ENCODE assay signal across 25 mouse cellular contexts in the genomic region with DNA sequence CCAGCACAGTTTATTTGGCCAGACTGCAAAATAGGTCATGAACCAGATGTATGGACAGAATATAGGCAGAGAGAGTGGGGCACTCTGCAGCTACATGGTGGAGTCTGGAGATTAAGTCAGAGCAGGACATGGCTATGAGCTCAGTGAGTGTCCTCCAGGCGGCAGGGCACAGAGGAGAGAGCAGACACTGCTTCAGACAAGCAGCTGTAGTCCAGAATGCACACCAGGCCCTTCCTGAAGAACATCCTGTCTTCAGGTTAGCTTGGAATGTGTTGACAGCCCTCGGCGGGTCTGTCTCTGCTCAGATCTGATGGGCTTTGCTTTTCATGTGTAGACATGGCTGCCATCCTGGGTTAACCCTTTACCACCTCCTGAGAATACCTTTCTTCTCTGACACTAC.
DNase-seq lines count a peak whose midpoint lies in the region; ATAC-seq lines count a peak whose summit lies in the region.
"Had no signal": no experiment of that assay in that cellular context is flagged by ENCODE, and none has a peak within 500 bp of the region (broad histone marks: within the 10 kb centered on the region; RNA-seq: fewer than 3 reads in every experiment).

No protein-coding gene starts in this region.

- 0 out of 2 replicates have a peak overlapping the region, but pooled peaks have one; percentile 24 for H3K27ac ChIP-seq in heart, embryonic 15.5 days
- no peak overlapping the region for H3K27ac ChIP-seq in midbrain, embryonic 13.5 days
- H3K27ac ChIP-seq: intestine, embryonic 15.5 days; limb, embryonic 12.5 days; midbrain, embryonic 10.5 days; stomach, embryonic 15.5 days had no signal

- H3K27me3 ChIP-seq in heart, embryonic 15.5 days: no peaks in the 10 kb centered on the region
- H3K27me3 ChIP-seq in midbrain, embryonic 13.5 days: no peaks in the 10 kb centered on the region
- H3K27me3 ChIP-seq: intestine, embryonic 15.5 days; limb, embryonic 12.5 days; stomach, embryonic 15.5 days had no signal

- WGBS in heart, embryonic 15.5 days: 18% methylated on average over 3 of the region's 3 CpGs
- 78% methylated on average over 3 of the region's 3 CpGs for WGBS in midbrain, embryonic 13.5 days

- H3K4me2 ChIP-seq in heart, embryonic 15.5 days: no peak overlapping the region
- no peak overlapping the region for H3K4me2 ChIP-seq in midbrain, embryonic 13.5 days (replicated peaks)
- H3K4me2 ChIP-seq: intestine, embryonic 15.5 days; limb, embryonic 12.5 days; liver, embryonic 11.5 days; stomach, embryonic 15.5 days had no signal

- 0 out of 2 replicates have a peak, but pooled peaks have one; percentile 22 for ATAC-seq in heart, embryonic 15.5 days (replicated peaks; ENCODE audit: insufficient number of reproducible peaks, insufficient read depth, low FRiP score, low read depth)
- ATAC-seq in midbrain, embryonic 13.5 days: no peak
- ATAC-seq: CD4-positive, CD25-positive, alpha-beta regulatory T cell, adult 4 months; forebrain, postnatal 0 days; hindbrain, embryonic 16.5 days; intestine, embryonic 15.5 days had no signal

- H3K9ac ChIP-seq in heart, embryonic 15.5 days: no peak overlapping the region
- no peak overlapping the region for H3K9ac ChIP-seq in midbrain, embryonic 13.5 days (replicated peaks)
- H3K9ac ChIP-seq: forebrain, postnatal 0 days; intestine, embryonic 15.5 days; limb, embryonic 12.5 days; stomach, embryonic 15.5 days had no signal

- intact Hi-C loops in heart, postnatal 25 days (cut with DNase I): no loop called here

- DNase-seq in embryo, embryonic 11 days: peak; percentile 15
- DNase-seq in embryo, embryonic 9.5 days (ENCODE audit: extremely low spot score): no peak
- no peak for DNase-seq in heart, postnatal 25 days (ENCODE audit: low spot score)
- peak; percentile 3 for DNase-seq in forelimb bud, embryonic 11.5 days (ENCODE audit: low read depth, low spot score)
- DNase-seq in cerebellum, adult 9-10 months: no peak
- DNase-seq: cerebellum, adult 11-12 months; cerebellum, postnatal 14 days; forebrain, postnatal 0 days; gastrocnemius, postnatal 25 days; kidney, adult 8-10 months; kidney, postnatal 10 days; lung, adult 18-20 months; lung, postnatal 10 days; right cerebral cortex, adult 18-20 months; thymus, adult 2 months; thymus, postnatal 4 days had no signal

- H3K4me1 ChIP-seq in heart, embryonic 15.5 days (replicated peaks): peaks cover 7% of the 10 kb centered on the region
- no peaks in the 10 kb centered on the region for H3K4me1 ChIP-seq in midbrain, embryonic 13.5 days (replicated peaks)
- H3K4me1 ChIP-seq: intestine, embryonic 15.5 days; midbrain, embryonic 10.5 days; stomach, embryonic 15.5 days had no signal

- no peak overlapping the region for H3K4me3 ChIP-seq in heart, embryonic 15.5 days
- H3K4me3 ChIP-seq in midbrain, embryonic 13.5 days (replicated peaks): no peak overlapping the region
- H3K4me3 ChIP-seq: intestine, embryonic 15.5 days; limb, embryonic 12.5 days; midbrain, embryonic 10.5 days; stomach, embryonic 15.5 days had no signal

- H3K9me3 ChIP-seq in heart, embryonic 15.5 days (replicated peaks): no peaks in the 10 kb centered on the region
- H3K9me3 ChIP-seq in midbrain, embryonic 13.5 days: no peaks in the 10 kb centered on the region; the same call in 1 of the 2 replicates
- H3K9me3 ChIP-seq: intestine, embryonic 15.5 days; stomach, embryonic 15.5 days had no signal

- no peaks in the 10 kb centered on the region for H3K36me3 ChIP-seq in heart, embryonic 15.5 days
- no peaks in the 10 kb centered on the region for H3K36me3 ChIP-seq in midbrain, embryonic 13.5 days
- H3K36me3 ChIP-seq: intestine, embryonic 15.5 days; limb, embryonic 12.5 days; midbrain, embryonic 10.5 days; stomach, embryonic 15.5 days had no signal

Comparison
In these comparisons a context has a peak if more than half of its experiments do, and no peak if none do; other contexts are left out.
1. DNase-seq: peak in embryo, embryonic 11 days (single experiment) and forelimb bud, embryonic 11.5 days (single experiment); none in embryo, embryonic 9.5 days (single experiment), heart, postnatal 25 days (single experiment) and cerebellum, adult 9-10 months (single experiment).